Mouse (Mus musculus) C2C12 (cell line): ENCODE results near the gene Psma4. TPM values are rescaled to one million over a fixed set of nuclear protein-coding genes. Genes with fewer than 3 reads are reported as not detected.

Source experiments
- H3K27me3 ChIP-seq: one replicate; pipeline ENCODE4 v1.6.1; 2011; ENCODE audit not compliant: control insufficient read depth, insufficient read depth, insufficient read length
- H3K36me3 ChIP-seq: one replicate; pipeline ENCODE4 v1.6.1; 2011; ENCODE audit not compliant: control insufficient read depth, insufficient read depth
- H3K4me3 ChIP-seq: one replicate; pipeline ENCODE4 v1.5.1; 2011; ENCODE audit warnings: mild to moderate bottlenecking, control low read depth; ENCODE audit not compliant: poor library complexity, insufficient read depth, severe bottlenecking
- H3K79me2 ChIP-seq: one replicate; pipeline ENCODE4 v1.6.1; 2011; ENCODE audit not compliant: control insufficient read depth, insufficient read depth
- H3K79me3 ChIP-seq: one replicate; pipeline ENCODE4 v1.6.1; 2011; ENCODE audit warnings: low read depth, control low read depth
- H3ac ChIP-seq: one replicate; pipeline ENCODE3; 2011; ENCODE audit warnings: low read depth; ENCODE audit not compliant: control insufficient read depth, insufficient read length
- CEBPB ChIP-seq: IDR thresholded peaks from one replicate; pipeline ENCODE4 v1.6.1; 2011; ENCODE audit warnings: low read depth, mild to moderate bottlenecking, control low read depth, moderate library complexity
- CTCF ChIP-seq: IDR thresholded peaks from one replicate; pipeline ENCODE4 v1.5.1; 2011; ENCODE audit not compliant: control insufficient read depth, insufficient read depth, insufficient read length
- FOSL1 ChIP-seq: IDR thresholded peaks from one replicate; pipeline ENCODE4 v1.8.0; 2011; ENCODE audit warnings: mild to moderate bottlenecking, low read length; ENCODE audit not compliant: poor library complexity, insufficient read depth, severe bottlenecking
- MAX ChIP-seq: IDR thresholded peaks from one replicate; pipeline ENCODE4 v1.6.1; 2011; ENCODE audit warnings: mild to moderate bottlenecking, control low read depth
- MYOD1 ChIP-seq: IDR thresholded peaks from one replicate; pipeline ENCODE4 v1.6.1; 2011; ENCODE audit warnings: low read depth; ENCODE audit not compliant: control insufficient read depth, insufficient read length
- MYOG ChIP-seq: IDR thresholded peaks from one replicate; pipeline ENCODE4 v1.6.1; 2011; ENCODE audit not compliant: control insufficient read depth, insufficient read length; ENCODE audit errors: extremely low read depth
- USF1 ChIP-seq: IDR thresholded peaks from one replicate; pipeline ENCODE4 v1.6.1; 2011; ENCODE audit warnings: low read depth, mild to moderate bottlenecking, control low read depth, moderate library complexity
- polyA plus RNA-seq: library from polyadenylated mRNA; unstranded; fragments of >200 nt; fragmentation: generic; extraction: Trizol; gene quantifications from one replicate; pipeline ENCODE4 v1.2.1, GENCODE M21; 2012; ENCODE audit warnings: missing spikeins

Gene Psma4
- polyA plus RNA-seq, 1 experiment: 211 TPM

DNA sequence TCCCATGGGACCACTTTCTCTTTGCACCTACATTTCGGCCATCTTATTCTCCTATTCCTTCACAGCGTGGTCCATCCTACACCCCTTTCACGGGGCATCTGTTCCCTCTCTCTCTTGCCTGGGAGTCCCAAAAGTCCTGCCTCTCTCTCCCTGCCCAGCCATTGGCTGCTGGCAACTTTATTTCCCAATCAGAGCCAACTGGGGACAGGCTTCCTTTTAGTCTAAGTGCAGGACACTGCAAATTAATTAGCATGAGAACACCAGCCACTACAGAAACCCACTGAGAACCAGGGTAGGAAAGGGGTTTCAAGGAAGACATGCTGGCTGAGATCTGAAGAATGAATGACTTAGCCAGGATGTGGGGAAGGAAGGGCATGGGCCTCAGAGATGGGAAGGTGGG lies 43.8 kb downstream of the Psma4 start:
- no peaks in the 10 kb centered on the region for H3K36me3 ChIP-seq
- no peak overlapping the region for H3ac ChIP-seq
- no peaks in the 10 kb centered on the region for H3K79me2 ChIP-seq
- TF ChIP-seq FOSL1 (no peak), MAX (no peak), MYOD1 (no peak), CEBPB (no peak), USF1 (no peak), CTCF (no peak), MYOG (no peak)
- H3K4me3 ChIP-seq: no peak overlapping the region
- no peaks in the 10 kb centered on the region for H3K27me3 ChIP-seq
- no peaks in the 10 kb centered on the region for H3K79me3 ChIP-seq

DNA sequence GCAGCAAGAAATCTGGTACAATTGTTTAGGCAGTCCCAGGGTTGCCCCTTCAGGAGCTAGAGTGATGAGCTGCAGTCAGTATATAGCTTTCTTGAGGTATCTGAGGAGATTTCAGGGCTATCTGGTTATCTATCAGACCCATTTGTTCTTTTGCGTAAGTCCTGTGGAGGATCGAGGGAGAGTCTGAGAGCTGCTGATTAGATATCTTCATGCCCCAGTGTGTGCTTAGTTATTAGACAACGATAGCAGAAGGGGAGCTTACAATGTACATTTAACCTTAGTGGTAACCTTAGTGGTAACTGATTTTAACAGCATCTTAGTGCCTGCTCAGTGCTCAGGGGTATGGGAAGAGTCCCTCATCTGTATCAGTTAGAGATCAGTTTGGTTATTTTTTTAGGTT lies 45.1 kb downstream of the Psma4 start:
- Histone ChIP-seq H3K36me3 (no peaks in the 10 kb centered on the region), H3K4me3 (no peak overlapping the region), H3ac (no peak overlapping the region), H3K27me3 (no peaks in the 10 kb centered on the region), H3K79me2 (no peaks in the 10 kb centered on the region), H3K79me3 (no peaks in the 10 kb centered on the region)
- no peak for TF ChIP-seq FOSL1
- TF ChIP-seq MAX: no peak

DNA sequence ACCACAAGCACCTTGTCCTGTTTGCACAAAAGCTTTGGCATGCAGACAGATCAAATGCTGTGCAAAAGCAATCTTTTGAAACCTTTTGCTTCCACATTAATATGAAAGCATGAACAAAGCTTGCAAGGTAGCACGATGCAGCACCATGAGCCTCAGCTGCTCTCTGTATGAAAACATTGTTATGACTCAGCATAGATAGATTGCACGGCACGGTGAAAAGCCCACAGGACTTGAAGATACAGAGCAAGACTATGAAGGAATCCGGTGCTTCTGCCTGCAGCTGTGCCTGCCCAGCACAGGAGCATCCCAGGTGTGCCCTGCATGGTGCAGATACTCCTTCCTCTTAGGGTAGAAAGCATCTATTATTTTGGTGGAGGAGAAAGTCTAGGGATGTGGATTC lies 53.0 kb downstream of the Psma4 start:
- Histone ChIP-seq H3ac (no peak overlapping the region), H3K36me3 (no peaks in the 10 kb centered on the region), H3K27me3 (no peaks in the 10 kb centered on the region), H3K4me3 (no peak overlapping the region), H3K79me3 (no peaks in the 10 kb centered on the region), H3K79me2 (no peaks in the 10 kb centered on the region)
- TF ChIP-seq FOSL1: no peak
- TF ChIP-seq MAX: no peak
- no peak for TF ChIP-seq USF1

Other genes starting within 250 kb of the Psma4 start
- 55.9 TPM for gene Wdr61, start 216.3 kb upstream of the Psma4 start, polyA plus RNA-seq
- not detected for gene Crabp1, start 186.0 kb upstream of the Psma4 start, polyA plus RNA-seq
- gene Ireb2, start 87.0 kb upstream of the Psma4 start, polyA plus RNA-seq: 7.8 TPM
- 0.08 TPM for gene Hykk, start 33.5 kb upstream of the Psma4 start, polyA plus RNA-seq
- 0.13 TPM for gene AY074887, start 208 bp downstream of the Psma4 start, polyA plus RNA-seq
- not detected for gene Chrna5, start 30.1 kb downstream of the Psma4 start, polyA plus RNA-seq
- not detected for gene Chrna3, start 75.8 kb downstream of the Psma4 start, polyA plus RNA-seq
- gene Chrnb4, start 98.0 kb downstream of the Psma4 start, polyA plus RNA-seq: 0.01 TPM
- 6.3 TPM for gene Ube2q2, start 198.1 kb downstream of the Psma4 start, polyA plus RNA-seq